Mouse (Mus musculus): ENCODE results near the gene H2-M10.6. TPM values are rescaled to one million over a fixed set of nuclear protein-coding genes. Genes with fewer than 3 reads are reported as not detected.

Gene H2-M10.6
- total RNA-seq, 2 experiments from 2014 or later = not detected

GRCm38 (mm10) chr17:36843696-36844095 is 31.7 kb downstream of the H2-M10.6 start:
- no peak for DNase-seq

GRCm38 (mm10) chr17:36844286-36844719 is 32.3 kb downstream of the H2-M10.6 start:
- DNase-seq = no peak

DNA sequence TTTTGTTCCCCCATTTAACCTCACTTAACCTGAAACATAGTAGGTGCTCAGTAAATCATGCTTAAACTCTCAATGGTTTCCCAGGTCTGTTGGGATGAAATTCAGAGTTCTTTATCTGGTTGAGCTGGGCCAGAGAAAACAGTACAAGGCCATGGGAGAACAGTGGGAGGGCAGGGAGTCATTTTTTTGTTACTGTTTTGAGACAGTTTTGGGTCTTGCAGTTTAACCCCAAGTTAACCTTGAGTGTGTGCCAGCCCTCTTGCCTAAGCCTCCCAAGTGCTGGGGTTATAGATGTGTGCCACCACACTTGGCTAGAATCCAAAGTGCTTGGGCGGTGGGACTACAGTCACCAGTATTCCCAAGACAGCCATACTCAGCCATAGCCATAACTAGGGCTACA is 32.8 kb downstream of the H2-M10.6 start:
- peak; percentile 81 for DNase-seq

DNA sequence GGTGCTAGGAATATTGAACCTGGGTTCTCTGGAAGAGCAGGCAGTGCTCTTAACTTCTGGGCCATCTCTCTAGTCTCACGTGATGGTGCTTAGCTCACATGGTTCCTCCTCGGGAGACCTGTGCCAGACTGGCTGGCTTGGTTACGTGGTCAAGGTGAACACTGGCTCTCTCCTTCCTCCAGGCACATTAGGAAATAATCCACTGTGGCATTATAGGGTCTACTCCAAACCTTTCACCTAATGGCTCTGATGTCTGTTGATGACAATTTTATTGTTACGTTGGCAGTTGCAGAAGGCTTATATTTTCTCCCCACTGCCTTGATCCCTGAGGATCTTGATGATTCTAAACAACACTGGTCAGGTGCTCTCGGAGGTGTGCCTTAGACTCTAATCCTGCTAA is 36.9 kb downstream of the H2-M10.6 start:
- DNase-seq = peak; percentile 28

DNA sequence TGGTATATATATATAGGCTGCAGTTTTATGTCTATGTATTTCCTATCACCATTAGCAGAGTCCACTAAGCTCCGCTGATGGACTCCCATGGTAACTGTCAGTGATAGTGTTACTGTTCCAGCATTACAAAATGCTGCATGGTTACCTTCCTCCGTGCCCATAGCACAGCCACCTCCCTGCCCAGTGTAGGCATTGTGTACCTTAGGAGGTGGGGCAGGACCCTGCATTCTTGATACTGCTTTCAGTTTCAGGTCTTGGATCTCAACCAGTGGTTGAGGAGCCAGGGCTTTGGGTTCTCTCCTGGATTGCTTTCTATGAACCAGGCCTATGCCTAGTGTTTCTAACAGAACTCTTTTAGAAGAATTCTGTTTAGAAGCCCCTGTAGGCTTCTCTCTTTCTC is 38.0 kb downstream of the H2-M10.6 start:
- DNase-seq = no peak

GRCm38 (mm10) chr17:36851200-36851599 is 39.2 kb downstream of the H2-M10.6 start:
- no peak for DNase-seq

DNA sequence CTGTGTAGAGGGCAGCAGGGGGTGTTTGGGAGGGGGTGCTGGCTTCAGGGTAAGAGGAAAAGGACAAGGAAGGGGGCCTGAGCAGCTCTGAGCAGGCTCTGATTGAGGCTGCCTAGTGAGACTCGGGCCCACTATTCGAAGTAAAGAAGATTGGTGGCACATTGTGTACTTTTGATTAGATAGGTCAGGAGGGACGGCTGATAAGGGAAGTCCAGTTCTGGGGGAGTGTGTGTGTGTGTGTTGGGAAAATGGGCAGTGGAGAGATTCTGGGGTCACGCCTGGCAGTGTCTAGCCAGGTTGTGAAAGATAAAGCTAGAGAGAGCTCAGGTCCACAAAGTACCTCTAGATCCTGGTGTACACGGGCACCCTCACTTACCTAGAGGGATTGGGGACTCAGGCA is 39.7 kb downstream of the H2-M10.6 start:
- DNase-seq = no peak

DNA sequence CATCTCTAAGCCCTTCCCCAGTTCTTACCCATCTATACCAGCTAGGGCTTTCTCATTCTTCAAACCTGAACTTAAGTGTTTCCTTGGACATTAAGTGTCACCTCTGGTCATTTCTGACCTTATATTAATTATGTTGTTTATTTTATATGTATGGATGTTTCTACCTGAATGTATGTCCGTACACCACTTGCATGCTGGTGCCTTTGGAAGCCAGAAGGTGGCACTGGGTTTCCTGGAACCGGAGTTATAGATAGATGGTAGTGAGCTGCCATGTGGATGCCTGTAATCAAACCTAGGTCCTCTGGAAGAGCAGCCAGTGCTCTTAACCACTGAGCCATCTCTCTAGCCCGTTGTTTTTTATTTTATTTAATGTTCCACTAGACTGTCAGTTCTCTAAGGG is 43.5 kb downstream of the H2-M10.6 start:
- no peak for DNase-seq

- peak; percentile 51 for DNase-seq
Observed at GRCm38 (mm10) chr17:36856236-36856635, 44.3 kb downstream of the H2-M10.6 start.

- DNase-seq = no peak
Observed at GRCm38 (mm10) chr17:36858181-36858580, 46.2 kb downstream of the H2-M10.6 start.

GRCm38 (mm10) chr17:36861680-36862079 is 49.7 kb downstream of the H2-M10.6 start:
- DNase-seq = no peak

Other genes with a start within 250 kb of the H2-M10.6 start
- under 1 TPM; 0.51 to 0.93 TPM for gene H2-M9, start 169.5 kb upstream of the H2-M10.6 start, total RNA-seq (2021)
- gene H2-M1, start 140.0 kb upstream of the H2-M10.6 start, total RNA-seq (2021) = not detected
- not detected for gene H2-M10.5, start 39.3 kb upstream of the H2-M10.6 start, total RNA-seq (2021)
- gene Trim26, start 25.0 kb downstream of the H2-M10.6 start, total RNA-seq (2021) = 10 to 100 TPM; 43.1 to 49.5 TPM
- not detected for gene Trim15, start 55.0 kb downstream of the H2-M10.6 start, total RNA-seq (2021)
- 1 to 10 TPM; 2.1 to 5.4 TPM for gene Trim10, start 57.4 kb downstream of the H2-M10.6 start, total RNA-seq (2021)
- not detected for gene Trim40, start 78.0 kb downstream of the H2-M10.6 start, total RNA-seq (2021)
- not detected for gene Trim31, start 85.9 kb downstream of the H2-M10.6 start, total RNA-seq (2021)
- gene Rnf39, start 130.7 kb downstream of the H2-M10.6 start, total RNA-seq (2021) = under 1 TPM in 1 of 2 experiments, not detected in 1; 0.33 TPM
- 10 to 100 TPM; 58.5 to 62.7 TPM for gene Ppp1r11, start 139.6 kb downstream of the H2-M10.6 start, total RNA-seq (2021)
- 10 to 100 TPM; 34.5 to 40.5 TPM for gene Znrd1, start 146.4 kb downstream of the H2-M10.6 start, total RNA-seq (2021)
- 10 to 100 TPM; 10.1 to 11.1 TPM for gene Znrd1as, start 146.4 kb downstream of the H2-M10.6 start, total RNA-seq (2021)
- not detected for gene 2410137M14Rik, start 169.1 kb downstream of the H2-M10.6 start, total RNA-seq (2021)
- gene H2-M5, start 177.4 kb downstream of the H2-M10.6 start, total RNA-seq (2021) = not detected
- 1 to 10 TPM; 4.0 to 7.7 TPM for gene Zfp57, start 189.0 kb downstream of the H2-M10.6 start, total RNA-seq (2021)
- gene Mog, start 211.2 kb downstream of the H2-M10.6 start, total RNA-seq (2021) = not detected
- gene Gabbr1, start 233.8 kb downstream of the H2-M10.6 start, total RNA-seq (2021) = 10 to 100 TPM; 22.1 to 40.3 TPM